Mouse (Mus musculus) MEL (cell line): ENCODE measurements around the gene Gm10447. TPM values are rescaled to one million over a fixed set of nuclear protein-coding genes. Genes with fewer than 3 reads are reported as not detected.

Experiments
- DNase-seq: peaks from one replicate; pipeline ENCODE4 v3.0.0; 2011; ENCODE audit warnings: low read depth, low spot score
- H3K27ac ChIP-seq: 2 replicates; pipeline ENCODE4 v1.5.1; 2012; ENCODE audit warnings: low read depth, mild to moderate bottlenecking, control low read depth, low read length, moderate library complexity; ENCODE audit not compliant: control insufficient read depth
- H3K27me3 ChIP-seq, 2 experiments: fragments of 150-350 bp in 1 of 2; sonication (generic) in 1 of 2; 2 replicates each; pipeline ENCODE4 v1.6.1; 2012; ENCODE audit warnings: low read length in 2 of 2, mild to moderate bottlenecking in 2 of 2, improper control_type of control experiment in 1 of 2, moderate library complexity in 1 of 2; ENCODE audit not compliant: insufficient read depth in 2 of 2, control insufficient read depth in 1 of 2
- H3K36me3 ChIP-seq, 2 experiments: 2 replicates each; pipeline ENCODE4 v1.6.1; 2012 to 2014; ENCODE audit warnings: low read length in 2 of 2, improper control_type of control experiment in 1 of 2, inconsistent platforms in 1 of 2, mild to moderate bottlenecking in 1 of 2; ENCODE audit not compliant: insufficient read depth in 2 of 2, control insufficient read depth in 1 of 2
- H3K4me1 ChIP-seq, 2 experiments: fragments of 150-350 bp in 1 of 2; sonication (generic) in 1 of 2; 2 replicates each; pipeline ENCODE4 v1.6.1; 2012; ENCODE audit warnings: low read length in 2 of 2, improper control_type of control experiment in 1 of 2, mild to moderate bottlenecking in 1 of 2; ENCODE audit not compliant: insufficient read depth in 2 of 2, control insufficient read depth in 1 of 2
- H3K4me3 ChIP-seq, 2 experiments: fragments of 150-350 bp in 1 of 2; sonication (generic) in 1 of 2; 2 replicates each; pipeline ENCODE4 v1.5.1; 2012; ENCODE audit warnings: low read depth in 2 of 2, low read length in 2 of 2, mild to moderate bottlenecking in 2 of 2, moderate library complexity in 2 of 2, control low read depth in 1 of 2, improper control_type of control experiment in 1 of 2; ENCODE audit not compliant: control insufficient read depth in 1 of 2, insufficient read depth in 1 of 2
- H3K79me2 ChIP-seq: 2 replicates; pipeline ENCODE4 v1.6.1; 2012; ENCODE audit warnings: mild to moderate bottlenecking, low read length, moderate library complexity; ENCODE audit not compliant: control insufficient read depth, poor library complexity, insufficient read depth
- H3K9ac ChIP-seq: 2 replicates; pipeline ENCODE4 v1.6.1; 2012; ENCODE audit warnings: low read depth, mild to moderate bottlenecking, control low read depth, low read length, moderate library complexity; ENCODE audit not compliant: control insufficient read depth, poor library complexity, severe bottlenecking
- H3K9me3 ChIP-seq: fragments of 150-350 bp; sonication (generic); replicated peaks from 2 replicates; pipeline ENCODE4 v1.6.1; 2012; ENCODE audit warnings: mild to moderate bottlenecking, low read length, improper control_type of control experiment, moderate library complexity; ENCODE audit not compliant: insufficient read depth
- BHLHE40 ChIP-seq: IDR thresholded peaks from 2 replicates; pipeline ENCODE4 v1.6.1; 2012; ENCODE audit warnings: low read depth, mild to moderate bottlenecking, inconsistent platforms, low read length, improper control_type of control experiment, borderline replicate concordance
- CHD1 ChIP-seq: IDR thresholded peaks from 2 replicates; pipeline ENCODE4 v1.6.1; 2012; ENCODE audit warnings: low read depth, mild to moderate bottlenecking, inconsistent platforms, low read length, improper control_type of control experiment
- CHD2 ChIP-seq: IDR thresholded peaks from 2 replicates; pipeline ENCODE4 v1.6.1; 2011; ENCODE audit warnings: low read length, improper control_type of control experiment
- ETS1 ChIP-seq: IDR thresholded peaks from 2 replicates; pipeline ENCODE4 v1.6.1; 2012; ENCODE audit warnings: low read depth, mild to moderate bottlenecking, inconsistent platforms, low read length, improper control_type of control experiment, moderate library complexity
- JUND ChIP-seq: IDR thresholded peaks from 2 replicates; pipeline ENCODE4 v1.6.1; 2011; ENCODE audit warnings: low read depth, mild to moderate bottlenecking, improper control_type of control experiment, low read length
- MAFK ChIP-seq: IDR thresholded peaks from 2 replicates; pipeline ENCODE4 v1.6.1; 2011; ENCODE audit warnings: low read depth, mild to moderate bottlenecking, low read length, improper control_type of control experiment, borderline replicate concordance
- MAZ ChIP-seq: IDR thresholded peaks from 2 replicates; pipeline ENCODE4 v1.6.1; 2012; ENCODE audit warnings: low read depth, mild to moderate bottlenecking, inconsistent platforms, low read length, improper control_type of control experiment
- MYB ChIP-seq: IDR thresholded peaks from 2 replicates; pipeline ENCODE4 v1.6.1; 2011; ENCODE audit warnings: mild to moderate bottlenecking, low read depth, low read length, improper control_type of control experiment
- MYC ChIP-seq: IDR thresholded peaks from 2 replicates; pipeline ENCODE4 v1.6.1; 2011; ENCODE audit warnings: low read depth, mild to moderate bottlenecking, low read length, improper control_type of control experiment, moderate library complexity
- NELFE ChIP-seq: IDR thresholded peaks from 2 replicates; pipeline ENCODE4 v1.6.1; 2011; ENCODE audit warnings: low read depth, low read length, improper control_type of control experiment
- POLR2AphosphoS2 ChIP-seq: IDR thresholded peaks from 2 replicates; pipeline ENCODE4 v1.6.1; 2011; ENCODE audit warnings: low read length, improper control_type of control experiment
- POLR2AphosphoS5 ChIP-seq: IDR thresholded peaks from 2 replicates; pipeline ENCODE4 v1.6.1; 2012; ENCODE audit warnings: low read depth, borderline replicate concordance, mild to moderate bottlenecking, inconsistent platforms, low read length, moderate library complexity, mixed read lengths
- SMC3 ChIP-seq: IDR thresholded peaks from 2 replicates; pipeline ENCODE4 v1.6.1; 2011; ENCODE audit warnings: low read depth, low read length, improper control_type of control experiment
- TAL1 ChIP-seq: IDR thresholded peaks from 2 replicates; pipeline ENCODE4 v1.6.1; 2012; ENCODE audit warnings: mild to moderate bottlenecking, inconsistent platforms, low read length, moderate library complexity, mixed read lengths
- TBP ChIP-seq: IDR thresholded peaks from 2 replicates; pipeline ENCODE4 v1.8.0; 2011; ENCODE audit warnings: low read depth, low read length, improper control_type of control experiment
- TCF12 ChIP-seq: IDR thresholded peaks from 2 replicates; pipeline ENCODE4 v1.6.1; 2014; ENCODE audit warnings: low read depth, mild to moderate bottlenecking, inconsistent platforms, low read length, improper control_type of control experiment, moderate library complexity
- polyA plus RNA-seq, 2 experiments: library from polyadenylated mRNA; stranded (reverse) in 1 of 2; unstranded in 1 of 2; fragments of >175 nt in 1 of 2; fragments of >200 nt in 1 of 2; gene quantifications; 2 replicates each; pipeline versions ENCODE4 v1.2.1 to v1.2.4; 2012; ENCODE audit warnings: low replicate concordance in 2 of 2, low read depth in 1 of 2; ENCODE audit not compliant: insufficient read length in 2 of 2, insufficient read depth in 1 of 2, missing spikeins in 1 of 2
- total RNA-seq: library from RNA; depleted of rRNA; stranded (reverse); fragments of 300-350 nt; gene quantifications from 2 replicates; pipeline ENCODE4 v1.2.3, GENCODE M21; 2012

The Gm10447 gene
- total and polyA plus RNA-seq, 3 experiments, result not detected

- DNase-seq, result no peak
- no peak for TF ChIP-seq POLR2AphosphoS2
- TF ChIP-seq MAFK, result no peak
- TF ChIP-seq BHLHE40, result no peak
- TF ChIP-seq SMC3, result no peak
- Histone ChIP-seq H3K27ac (no peak within 1 kb of the TSS), H3K27me3 (no peaks in the 10 kb centered on the region), H3K9me3 (no peaks in the 10 kb centered on the region), H3K79me2 (no peaks in the 10 kb centered on the region), H3K4me1 (no peaks in the 10 kb centered on the region), H3K36me3 (no peaks in the 10 kb centered on the region; a peak in 1 of 4 replicates), H3K4me3 (no peak within 1 kb of the TSS), H3K9ac (no peak within 1 kb of the TSS)
Observed at GRCm38 (mm10) chr11:53423036-53423435, 33.9 kb downstream of the Gm10447 start, which contains the start of gene Leap2. TSS of gene Leap2 (minus strand) at chr11:53423170.

GRCm38 (mm10) chr11:53418048-53418447, 38.9 kb downstream of the Gm10447 start:
- no peaks in the 10 kb centered on the region for H3K9me3 ChIP-seq
- no peaks in the 10 kb centered on the region for H3K79me2 ChIP-seq
- no peak overlapping the region for H3K4me3 ChIP-seq
- H3K9ac ChIP-seq, result no peak overlapping the region
- peaks cover 0 to 36% of the 10 kb centered on the region in 2 experiments; a peak in 2 of 4 replicates for H3K36me3 ChIP-seq
- no peak for DNase-seq
- TF ChIP-seq TCF12, result no peak
- TF ChIP-seq MAFK, result no peak
- no peak for TF ChIP-seq MYB
- no peak for TF ChIP-seq POLR2AphosphoS5
- no peak for TF ChIP-seq TBP
- TF ChIP-seq TAL1, result no peak
- no peak for TF ChIP-seq ETS1
- TF ChIP-seq SMC3, result no peak
- no peak for TF ChIP-seq NELFE
- TF ChIP-seq CHD1, result no peak
- H3K27me3 ChIP-seq, result no peaks in the 10 kb centered on the region
- H3K27ac ChIP-seq, result no peak overlapping the region
- H3K4me1 ChIP-seq, result no peaks in the 10 kb centered on the region

DNA sequence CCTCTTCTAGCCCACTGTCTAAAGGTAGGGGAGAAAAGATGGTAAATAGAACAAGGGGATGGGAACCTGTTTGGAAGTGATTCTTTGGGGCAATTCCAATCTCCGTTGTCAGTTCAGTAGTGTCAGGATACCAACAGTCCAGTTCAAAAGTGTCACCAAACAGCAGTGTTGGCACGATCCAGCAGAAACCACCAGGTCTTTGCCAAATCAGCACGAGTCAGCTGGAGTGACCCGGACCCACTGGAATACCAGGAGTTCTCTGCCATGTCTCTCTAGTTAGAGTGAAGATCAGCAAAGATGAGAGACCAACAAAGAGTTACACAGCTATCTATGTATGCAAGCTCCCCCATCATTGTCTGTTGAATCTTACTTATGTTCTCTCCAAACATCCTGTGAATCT, 43.0 kb downstream of the Gm10447 start:
- Histone ChIP-seq H3K36me3 (peaks cover 0 to 63% of the 10 kb centered on the region in 2 experiments; a peak in 2 of 4 replicates), H3K4me3 (no peak overlapping the region), H3K27me3 (no peaks in the 10 kb centered on the region), H3K4me1 (no peaks in the 10 kb centered on the region), H3K27ac (no peak overlapping the region), H3K9ac (no peak overlapping the region), H3K79me2 (no peaks in the 10 kb centered on the region), H3K9me3 (no peaks in the 10 kb centered on the region)
- TF ChIP-seq MYC (no peak), POLR2AphosphoS5 (no peak), CHD2 (no peak), JUND (no peak), MAZ (no peak)
- DNase-seq, result no peak
